Mouse (Mus musculus) embryonic fibroblast, embryonic 13.5 days (primary cell): ENCODE results near the gene Tmem236.

Source experiments
- CTCF ChIP-seq: IDR thresholded peaks from 2 replicates; pipeline ENCODE4 v1.5.1; 2011; ENCODE audit warnings: mild to moderate bottlenecking, control low read depth, low read length, moderate library complexity, borderline replicate concordance; ENCODE audit not compliant: insufficient read depth
- POLR2A ChIP-seq: IDR thresholded peaks from 2 replicates; pipeline ENCODE4 v1.6.1; 2011; ENCODE audit warnings: low read depth, mild to moderate bottlenecking, control low read depth, low read length, moderate library complexity

DNA sequence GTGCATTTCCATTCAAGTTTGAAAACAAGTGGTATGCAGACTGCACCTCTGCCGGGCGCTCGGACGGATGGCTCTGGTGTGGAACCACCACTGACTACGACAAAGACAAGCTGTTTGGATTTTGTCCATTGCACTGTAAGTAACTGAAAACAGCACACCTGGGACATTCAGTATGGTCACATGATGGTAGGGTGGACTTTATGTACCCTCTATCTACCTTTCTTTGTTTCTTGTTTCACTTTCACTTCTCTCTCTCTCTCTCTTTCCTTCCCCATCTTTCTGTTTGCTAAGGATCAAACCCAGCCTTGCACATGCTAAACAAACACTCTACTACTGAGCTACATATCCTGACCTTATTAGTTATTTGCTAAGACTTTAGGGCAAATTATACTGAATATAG, 69.8 kb downstream of the Tmem236 start:
- TF ChIP-seq CTCF (no peak), POLR2A (no peak)
